Mouse (Mus musculus) G1E (cell line): ENCODE results near the gene Adamts7. TPM values are rescaled to one million over a fixed set of nuclear protein-coding genes. Genes with fewer than 3 reads are reported as not detected.

Experiments used
- ATAC-seq: 2 replicates; pipeline ENCODE4 v1.8.0; 2016; ENCODE audit warnings: mild to moderate bottlenecking; ENCODE audit not compliant: insufficient number of reproducible peaks, poor library complexity, low FRiP score, severe bottlenecking; ENCODE audit errors: extremely low read depth
- DNase-seq: peaks from one replicate; pipeline ENCODE4 v3.0.0; 2012; ENCODE audit warnings: low spot score
- H3K27me3 ChIP-seq: 2 replicates; pipeline ENCODE4 v1.6.1; 2012; ENCODE audit warnings: mild to moderate bottlenecking, low read length, inconsistent platforms; ENCODE audit not compliant: insufficient read depth
- H3K36me3 ChIP-seq: replicated peaks from 2 replicates; pipeline ENCODE3; 2012; ENCODE audit warnings: mild to moderate bottlenecking, inconsistent platforms
- H3K4me1 ChIP-seq: 2 replicates; pipeline ENCODE4 v1.6.1; 2012; ENCODE audit warnings: low read depth, low read length, inconsistent platforms, mixed read lengths; ENCODE audit not compliant: insufficient read depth
- H3K4me3 ChIP-seq: 2 replicates; pipeline ENCODE4 v1.5.1; 2012; ENCODE audit warnings: low read depth, mild to moderate bottlenecking, inconsistent platforms, low read length, moderate library complexity, mixed read lengths
- H3K9me3 ChIP-seq: replicated peaks from 2 replicates; pipeline ENCODE4 v1.6.1; 2012; ENCODE audit warnings: inconsistent platforms
- CTCF ChIP-seq: IDR thresholded peaks from 2 replicates; pipeline ENCODE4 v1.5.1; 2012; ENCODE audit warnings: low read depth, low read length, inconsistent platforms, mixed read lengths
- GATA1 ChIP-seq: IDR thresholded peaks from 2 replicates; pipeline ENCODE4 v1.6.1; 2012; ENCODE audit warnings: borderline replicate concordance, low read length, inconsistent platforms, mixed read lengths
- GATA2 ChIP-seq: IDR thresholded peaks from 2 replicates; pipeline ENCODE4 v1.6.1; 2012; ENCODE audit warnings: low read depth, low read length, inconsistent platforms, borderline replicate concordance
- POLR2AphosphoS5 ChIP-seq: IDR thresholded peaks from 2 replicates; pipeline ENCODE4 v1.6.1; 2012; ENCODE audit warnings: low read depth, low read length, inconsistent platforms; ENCODE audit not compliant: insufficient replicate concordance
- TAL1 ChIP-seq: conservative IDR thresholded peaks from 2 replicates; pipeline ENCODE4 v1.6.1; 2012; ENCODE audit warnings: low read depth, low read length, inconsistent platforms, mixed read lengths
- polyA plus RNA-seq: library from polyadenylated mRNA; stranded (reverse); fragments of >175 nt; gene quantifications from 2 replicates; pipeline ENCODE4 v1.2.3, GENCODE M21; 2012
- total RNA-seq, 2 experiments: library from RNA; stranded (forward) in 1 of 2; stranded (reverse) in 1 of 2; fragments of 200-1000 nt in 1 of 2; fragments of >200 nt in 1 of 2; fragmentation: Nextera tagmentation in 1 of 2; gene quantifications; 2 replicates each; pipeline ENCODE4 v1.2.3; 2014 to 2017

Adamts7 gene
- total and polyA plus RNA-seq, 3 experiments = not detected

GRCm38 (mm10) chr9:90146869-90147268, 16.0 kb upstream of the Adamts7 start:
- no peak for DNase-seq
- 0 out of 2 replicates have a peak, but pooled peaks cover under 1% of the 10 kb centered on the region for H3K27me3 ChIP-seq
- TF ChIP-seq GATA1 (no peak), TAL1 (no peak), POLR2AphosphoS5 (no peak), CTCF (no peak), GATA2 (no peak)

GRCm38 (mm10) chr9:90162243-90162925, 485 bp upstream of the Adamts7 start:
- TF ChIP-seq TAL1 (no peak), POLR2AphosphoS5 (no peak), CTCF (no peak), GATA1 (no peak), GATA2 (no peak)
- Histone ChIP-seq H3K36me3 (no peaks in the 10 kb centered on the region), H3K27me3 (peaks cover 3% of the 10 kb centered on the region; the same call in 1 of the 2 replicates), H3K9me3 (peaks cover 8% of the 10 kb centered on the region), H3K4me1 (no peaks in the 10 kb centered on the region), H3K4me3 (no peak overlapping the region)
- DNase-seq = no peak
- no peak for ATAC-seq

More at GRCm38 (mm10) chr9:90146869-90147268, 16.0 kb upstream of the Adamts7 start:
- Histone ChIP-seq H3K4me3 (no peak overlapping the region), H3K9me3 (peaks cover 2% of the 10 kb centered on the region; the same call in 1 of the 2 replicates), H3K4me1 (no peaks in the 10 kb centered on the region), H3K36me3 (no peaks in the 10 kb centered on the region)
- no peak for ATAC-seq

- DNase-seq (no peak), ATAC-seq (no peak)
- Histone ChIP-seq H3K4me1 (no peaks in the 10 kb centered on the region), H3K36me3 (no peaks in the 10 kb centered on the region), H3K4me3 (no peak overlapping the region), H3K27me3 (peaks cover 3% of the 10 kb centered on the region; the same call in 1 of the 2 replicates), H3K9me3 (peaks cover 8% of the 10 kb centered on the region)
- no peak for TF ChIP-seq GATA2
- no peak for TF ChIP-seq TAL1
- no peak for TF ChIP-seq CTCF
- TF ChIP-seq POLR2AphosphoS5 = no peak
- no peak for TF ChIP-seq GATA1
Observed at GRCm38 (mm10) chr9:90163749-90164095, 853 bp downstream of the Adamts7 start.

- Histone ChIP-seq H3K27me3 (peaks cover 3% of the 10 kb centered on the region; the same call in 1 of the 2 replicates), H3K4me1 (no peaks in the 10 kb centered on the region), H3K9me3 (peaks cover 8% of the 10 kb centered on the region), H3K4me3 (no peak overlapping the region), H3K36me3 (no peaks in the 10 kb centered on the region)
- DNase-seq = no peak
- TF ChIP-seq GATA1 (no peak), CTCF (no peak), GATA2 (no peak), TAL1 (no peak), POLR2AphosphoS5 (no peak)
- ATAC-seq = no peak
Observed at GRCm38 (mm10) chr9:90164670-90165453, 2.0 kb downstream of the Adamts7 start.

GRCm38 (mm10) chr9:90165590-90165989, 2.7 kb downstream of the Adamts7 start:
- DNase-seq = no peak
- H3K36me3 ChIP-seq = no peaks in the 10 kb centered on the region
- peaks cover 10% of the 10 kb centered on the region for H3K9me3 ChIP-seq
- peaks cover 3% of the 10 kb centered on the region; the same call in 1 of the 2 replicates for H3K27me3 ChIP-seq
- ATAC-seq = no peak
- no peak for TF ChIP-seq GATA2
- no peaks in the 10 kb centered on the region for H3K4me1 ChIP-seq
- no peak overlapping the region for H3K4me3 ChIP-seq

GRCm38 (mm10) chr9:90166615-90167014, 3.7 kb downstream of the Adamts7 start:
- H3K9me3 ChIP-seq = peaks cover 15% of the 10 kb centered on the region
- H3K27me3 ChIP-seq = peaks cover 3% of the 10 kb centered on the region; the same call in 1 of the 2 replicates
- ATAC-seq = no peak
- TF ChIP-seq GATA1 (no peak), POLR2AphosphoS5 (no peak), GATA2 (no peak), TAL1 (no peak), CTCF (no peak)
- no peak for DNase-seq
- no peaks in the 10 kb centered on the region for H3K4me1 ChIP-seq
- no peaks in the 10 kb centered on the region for H3K36me3 ChIP-seq
- no peak overlapping the region for H3K4me3 ChIP-seq
